Mouse (Mus musculus): ENCODE data around the gene Dnajb1.

DNA sequence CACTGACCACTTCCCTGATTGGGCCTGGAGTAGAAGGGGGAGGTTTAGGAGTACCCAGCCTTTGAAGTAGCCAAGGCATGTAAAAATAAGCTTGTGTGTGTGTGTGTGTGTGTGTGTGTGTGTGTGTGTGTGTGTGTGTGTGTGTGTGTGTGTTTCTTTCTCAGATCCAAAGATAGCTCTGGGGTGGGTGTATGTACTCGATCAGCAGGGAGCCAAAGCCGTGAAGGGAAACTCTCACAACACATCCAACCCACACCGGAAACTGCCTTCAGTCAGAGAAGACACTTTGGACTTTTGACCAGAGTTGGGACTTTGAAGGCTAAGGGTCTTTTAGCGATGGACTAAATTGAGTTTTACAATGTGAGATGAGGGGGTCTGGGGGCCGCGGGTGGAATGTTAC lies 41.7 kb downstream of the Dnajb1 start:
- no peak for TF ChIP-seq POLR2A (IDR thresholded peaks at IDR 0.05; ENCODE audit: insufficient read depth, low read depth, low read length)
- no peak for TF ChIP-seq CTCF (IDR thresholded peaks at IDR 0.05; ENCODE audit: insufficient read depth, low read depth, low read length)
